Mouse (Mus musculus) left cerebral cortex, postnatal 36 days (tissue): ENCODE results near the gene Pole. TPM values are rescaled to one million over a fixed set of nuclear protein-coding genes. Genes with fewer than 3 reads are reported as not detected.
A peak's percentile ranks its signal among the peaks of the same experiment; 100 is the strongest.

ENCODE experiments used
- DNase-seq, 2 experiments: peaks; one replicate each; pipeline ENCODE4 v3.0.0; 2021 to 2022; ENCODE audit warnings: low spot score in 2 of 2, mixed read lengths in 1 of 2
- intact Hi-C: fragments of 180-260 bp; cut with DNase I; formaldehyde crosslinking; loops from one replicate; pipeline ENCODE4 v1.15.1; 2025
- total RNA-seq, 2 experiments: library from RNA; stranded (reverse); gene quantifications; 2 replicates each; pipeline ENCODE4 v1.2.3; 2021

Gene Pole
- total RNA-seq, 2 experiments from 2014 or later = 1.0 to 1.5 TPM

DNA sequence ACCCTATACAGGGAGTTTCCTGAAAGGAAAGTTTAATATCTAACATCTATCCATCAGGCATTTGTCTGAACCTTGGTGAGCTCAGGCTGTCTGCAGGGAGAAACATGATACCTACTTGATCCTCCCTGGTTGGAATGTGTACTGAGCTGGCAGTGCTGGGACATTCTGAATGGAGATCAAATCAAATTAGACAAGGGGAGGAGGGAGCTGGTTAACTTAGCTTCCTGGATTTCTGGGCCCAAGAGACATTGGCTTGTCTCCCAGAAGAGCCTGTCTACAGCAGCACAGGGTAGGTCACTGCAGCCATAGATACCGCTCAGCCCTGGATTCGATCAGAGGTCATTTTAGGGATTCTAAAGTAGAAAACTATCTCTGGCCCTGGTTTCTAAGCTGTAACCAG is 52.7 kb downstream of the Pole start:
- DNase-seq = no peak

GRCm38 (mm10) chr5:110342648-110343284 is 56.7 kb downstream of the Pole start, which contains the start of gene P2rx2:
P2rx2 (minus strand) TSS chr5:110343212.
- intact Hi-C loops = no loop called here
- DNase-seq = peak in 1 of 2 experiments; percentile 11

More for the DNA sequence above, 52.7 kb downstream of the Pole start:
- intact Hi-C loops = no loop called here

GRCm38 (mm10) chr5:110344524-110344923 is 58.4 kb downstream of the Pole start, which contains the start of gene Lrcol1:
Lrcol1 (plus strand) TSS chr5:110344730.
- intact Hi-C loops = no loop called here
- no peak for DNase-seq

GRCm38 (mm10) chr5:110345553-110345952 is 59.4 kb downstream of the Pole start:
- intact Hi-C loops = no loop called here
- DNase-seq = no peak

DNA sequence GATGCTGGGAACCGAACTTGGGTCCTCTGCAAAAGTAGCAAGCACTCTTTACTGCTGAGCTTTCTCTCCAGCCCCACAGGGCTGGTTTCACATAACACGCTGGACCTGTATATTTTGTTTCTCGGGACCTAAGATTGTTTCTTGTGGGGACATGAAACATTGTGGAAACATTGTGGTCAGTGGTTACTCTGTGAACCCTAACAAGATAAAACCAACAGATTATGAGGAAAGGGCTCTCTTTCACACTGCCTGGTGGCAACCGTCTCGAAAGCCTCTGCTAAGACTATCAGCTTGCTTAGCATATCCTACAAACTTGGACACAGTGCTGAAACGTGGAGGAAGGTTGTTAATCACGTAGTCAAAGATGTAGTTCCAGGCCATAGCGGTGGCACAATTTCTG is 60.9 kb downstream of the Pole start:
- intact Hi-C loops = no loop called here

DNA sequence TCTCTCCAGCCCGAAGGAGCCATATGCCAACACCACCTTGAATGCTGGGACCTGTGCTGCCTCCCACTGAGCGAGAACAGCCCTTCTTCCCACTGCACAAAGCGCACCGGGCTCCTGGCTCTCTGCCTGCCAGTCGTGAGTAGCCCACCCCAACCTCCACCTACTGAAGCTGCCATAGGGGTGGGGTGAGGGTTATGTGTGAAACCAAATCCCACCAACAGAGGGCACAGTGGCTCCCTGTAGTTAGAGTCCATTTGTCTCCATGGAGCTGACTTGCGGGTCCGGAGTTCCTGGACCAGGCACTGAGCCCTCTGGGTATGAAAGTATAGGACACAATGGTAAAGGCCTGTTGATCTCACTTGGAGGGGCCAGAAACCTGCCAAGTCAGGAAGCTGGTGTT is 68.6 kb downstream of the Pole start:
- intact Hi-C loops = loop anchor here (5.0 kb wide), 1 partner anchor 283 kb away; no protein-coding TSS in a partner anchor
- no peak for DNase-seq

More for the DNA sequence above, 60.9 kb downstream of the Pole start:
- no peak for DNase-seq

DNA sequence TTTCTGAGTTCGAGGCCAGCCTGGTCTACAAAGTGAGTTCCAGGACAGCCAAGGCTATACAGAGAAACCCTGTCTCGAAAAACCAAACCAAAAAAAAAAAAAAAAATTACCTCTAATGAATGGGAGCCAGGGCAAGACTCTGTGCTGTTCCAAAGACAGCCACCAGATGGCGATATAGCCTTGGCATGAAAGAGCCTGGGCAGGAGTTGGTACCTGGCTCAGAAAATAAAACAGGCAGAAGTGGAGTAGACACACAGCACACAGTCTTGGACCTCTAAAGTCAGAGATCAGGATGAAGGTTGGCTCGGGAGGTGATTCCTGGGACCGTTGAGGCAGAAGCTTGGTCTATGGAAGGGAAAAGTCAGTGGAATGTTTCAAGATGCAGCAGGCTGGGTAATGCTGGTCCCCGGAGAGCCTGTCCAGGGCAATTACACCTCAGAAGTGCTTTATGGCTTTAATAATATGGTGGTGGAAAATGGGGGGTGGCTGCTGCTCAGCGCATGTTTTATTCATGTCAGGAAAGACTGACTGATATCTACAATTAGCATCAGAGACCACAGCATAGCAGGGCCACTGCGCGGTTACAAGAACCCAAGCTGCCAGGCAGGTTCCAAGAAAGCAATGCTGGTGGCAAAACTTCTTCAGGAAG is 71.5 kb downstream of the Pole start:
- DNase-seq = peak; percentile 69 to 76
- intact Hi-C loops = loop anchor here (5.0 kb wide), 1 partner anchor 280 kb away; no protein-coding TSS in a partner anchor

- intact Hi-C loops = loop anchor here (5.0 kb wide), 1 partner anchor 71 kb away; no protein-coding TSS in a partner anchor
- no peak for DNase-seq
Observed at GRCm38 (mm10) chr5:110361465-110361864, 75.4 kb downstream of the Pole start.

- intact Hi-C loops = loop anchor here (5.0 kb wide), 1 partner anchor 70 kb away; no protein-coding TSS in a partner anchor
- DNase-seq = no peak
Observed at GRCm38 (mm10) chr5:110362813-110363178, 76.7 kb downstream of the Pole start.

DNA sequence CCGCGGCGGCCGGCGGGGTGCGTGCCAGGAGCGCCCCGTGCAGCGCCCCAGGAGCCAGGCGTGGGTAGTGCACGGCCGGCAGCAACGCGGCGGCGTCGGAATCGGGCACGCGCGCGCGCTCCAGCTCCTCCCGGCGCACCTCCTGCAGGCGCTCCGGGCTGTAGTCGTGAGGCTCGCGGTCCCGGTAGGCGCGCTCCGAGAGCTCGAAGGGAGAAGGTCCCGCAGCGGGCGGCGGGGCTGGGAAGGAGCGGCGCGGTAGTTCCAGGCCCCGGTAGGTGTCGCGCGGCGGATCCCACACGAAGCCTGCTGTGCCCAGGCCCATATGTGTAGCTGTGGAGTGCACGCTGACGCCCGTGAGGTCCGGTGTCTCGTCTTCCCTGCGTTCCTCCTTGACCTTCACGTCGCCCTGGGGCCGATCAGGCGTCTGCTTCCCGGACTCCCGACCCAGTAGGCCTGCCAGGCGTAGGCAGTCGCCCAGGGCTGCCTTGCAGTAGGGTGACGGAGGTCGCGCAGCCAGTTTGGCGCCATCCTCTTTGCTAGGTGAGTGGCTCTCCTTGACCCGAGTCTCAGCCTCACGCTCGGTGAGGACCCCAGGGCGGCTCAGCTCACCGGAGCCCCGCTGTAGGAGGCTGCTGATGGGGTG is 77.2 kb downstream of the Pole start:
- peak; percentile 78 to 88 for DNase-seq
- intact Hi-C loops = loop anchor here (5.0 kb wide), 1 partner anchor 69 kb away; no protein-coding TSS in a partner anchor

- intact Hi-C loops = loop anchor here (5.0 kb wide), 1 partner anchor 68 kb away; no protein-coding TSS in a partner anchor
Observed at GRCm38 (mm10) chr5:110363822-110364545, 77.9 kb downstream of the Pole start.

GRCm38 (mm10) chr5:110376802-110377433 is 90.8 kb downstream of the Pole start:
- intact Hi-C loops = no loop called here

More at GRCm38 (mm10) chr5:110363822-110364545, 77.9 kb downstream of the Pole start:
- peak in 1 of 2 experiments; percentile 24 for DNase-seq

DNA sequence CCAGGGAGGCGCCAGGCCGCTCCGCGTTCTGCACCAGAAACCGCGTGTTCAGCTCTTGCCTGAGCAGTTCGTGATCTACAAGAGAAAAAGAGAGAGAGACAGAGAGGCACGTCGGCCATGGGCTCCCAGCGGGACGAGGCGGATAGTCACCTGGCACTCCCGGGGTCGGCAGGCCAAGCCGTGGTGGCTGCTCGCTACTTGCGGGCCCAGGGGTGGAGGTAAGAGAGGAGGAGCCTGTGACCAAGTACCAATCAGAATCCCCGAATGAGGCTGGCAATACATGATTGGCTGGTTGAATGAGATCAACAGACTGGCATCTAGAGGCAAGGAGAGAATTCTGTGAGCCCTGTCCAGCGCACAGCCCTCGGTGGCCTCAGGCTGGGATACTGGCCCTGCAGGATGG is 92.1 kb downstream of the Pole start:
- no peak for DNase-seq
- intact Hi-C loops = no loop called here

More at GRCm38 (mm10) chr5:110376802-110377433, 90.8 kb downstream of the Pole start:
- DNase-seq = peak; percentile 62 to 69

DNA sequence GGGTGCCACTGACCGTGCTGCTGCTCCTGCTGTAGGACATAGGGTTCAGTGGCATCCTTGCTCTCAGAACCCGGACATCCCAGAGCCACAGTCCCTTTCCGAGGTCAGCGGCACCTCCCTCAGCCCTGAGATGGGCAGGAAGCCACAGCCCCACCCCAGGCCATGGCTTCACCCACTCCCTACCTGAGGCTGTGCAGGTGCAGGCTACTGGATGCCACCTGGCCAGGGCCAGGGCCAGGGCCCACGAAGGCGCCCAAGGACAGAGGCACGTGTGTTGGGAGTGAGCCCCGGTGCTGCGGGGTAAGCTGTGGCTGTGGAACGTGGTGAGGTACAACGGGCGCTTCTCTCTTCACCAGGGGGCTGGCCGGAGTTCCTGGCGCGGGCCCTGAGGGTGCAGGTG is 93.0 kb downstream of the Pole start:
- DNase-seq = no peak
- intact Hi-C loops = no loop called here

DNA sequence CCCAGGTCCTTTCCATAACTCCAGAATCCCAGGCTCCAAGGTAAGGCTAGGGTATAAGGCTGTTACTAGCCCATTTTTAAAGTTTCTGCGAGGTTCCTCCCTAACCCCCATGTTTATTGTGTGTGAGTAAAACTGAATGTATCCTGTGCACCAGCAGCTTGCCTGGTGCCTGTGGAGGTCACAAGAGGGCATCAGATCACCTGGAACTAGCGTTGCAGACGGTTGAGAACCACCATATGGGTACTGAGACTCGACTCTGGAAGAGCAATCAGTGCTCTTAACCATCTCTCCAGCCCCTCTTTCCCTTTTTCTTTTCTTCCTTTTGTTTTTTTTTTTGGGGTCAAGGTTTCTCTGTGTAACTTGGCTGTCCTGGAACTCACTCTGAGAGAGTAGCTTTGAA is 93.7 kb downstream of the Pole start:
- intact Hi-C loops = no loop called here
- no peak for DNase-seq

DNA sequence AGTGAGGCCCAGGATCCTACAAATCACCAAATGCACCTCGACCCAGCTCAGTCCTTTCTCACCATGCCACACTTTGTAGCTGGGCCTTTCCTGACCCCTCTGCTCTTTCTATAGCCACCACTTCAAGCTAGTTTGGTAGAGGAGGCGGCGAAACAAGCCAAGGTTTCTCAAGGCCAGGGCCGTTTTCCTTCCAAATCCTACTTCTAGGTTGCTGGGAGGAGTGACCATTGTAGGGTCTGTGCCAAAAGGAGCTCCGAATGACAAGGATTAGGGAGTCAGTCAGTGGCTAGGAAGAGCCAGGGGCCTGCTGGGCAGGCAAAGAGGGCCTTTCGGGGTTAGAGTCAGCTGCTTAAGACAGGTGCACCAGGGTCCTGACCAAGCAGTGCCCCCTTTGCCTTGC is 98.4 kb downstream of the Pole start:
- intact Hi-C loops = no loop called here
- no peak for DNase-seq

GRCm38 (mm10) chr5:110385263-110385662 is 99.2 kb downstream of the Pole start:
- no peak for DNase-seq
- intact Hi-C loops = loop anchor here (5.0 kb wide), 1 partner anchor 42 kb away; no protein-coding TSS in a partner anchor

DNA sequence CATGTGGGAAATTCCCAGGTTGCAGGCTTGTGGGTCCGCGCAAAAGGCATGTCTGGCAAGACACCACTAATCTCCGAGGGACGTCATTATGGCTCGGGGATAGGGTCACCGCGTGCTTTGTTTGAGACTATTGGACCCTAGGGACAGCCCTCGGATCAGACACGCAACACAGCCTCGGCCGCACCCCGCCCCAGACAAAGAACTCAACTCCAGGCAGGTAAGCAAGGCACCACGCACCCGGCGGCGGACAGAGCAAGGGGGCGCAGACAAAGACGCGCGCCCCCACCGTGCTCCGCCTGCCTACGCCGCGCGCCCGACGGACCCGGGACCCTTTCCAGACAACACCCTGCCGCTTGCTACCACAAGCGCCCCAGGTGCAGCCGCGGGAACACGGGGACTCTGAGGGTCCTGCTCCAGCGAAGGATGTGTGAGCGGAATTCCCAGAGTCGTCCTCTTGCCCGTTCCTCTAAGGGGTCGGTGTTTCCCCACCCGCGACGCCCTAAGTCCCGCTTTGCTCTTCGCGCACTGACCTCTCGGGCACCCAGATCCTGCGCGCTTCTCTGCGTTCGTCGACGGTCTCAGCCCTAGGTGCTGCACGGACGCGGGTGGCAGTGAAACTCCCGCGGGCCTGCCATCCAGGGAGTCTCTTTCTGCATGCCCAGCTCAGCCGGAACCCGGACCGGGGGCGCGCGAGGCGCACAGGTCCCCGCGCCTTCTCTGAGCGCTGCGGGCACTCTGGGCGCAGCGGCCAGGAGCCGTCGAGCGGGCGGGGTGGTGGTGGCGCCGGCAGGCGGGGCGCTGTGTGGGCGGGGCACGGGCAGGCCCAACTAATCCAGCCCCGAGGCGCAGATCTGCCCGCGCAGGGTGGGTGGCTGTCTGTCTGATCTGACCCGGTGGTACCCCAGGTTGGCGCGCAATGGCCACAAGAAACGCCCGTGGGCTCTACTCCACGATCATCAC is 100.5 kb downstream of the Pole start:
- peak; percentile 45 to 65 for DNase-seq
- intact Hi-C loops = loop anchor here (5.0 kb wide), 1 partner anchor 41 kb away; no protein-coding TSS in a partner anchor
